Mouse (Mus musculus) hindbrain, embryonic 15.5 days (tissue): ENCODE data around the gene Dact3. TPM values are rescaled to one million over a fixed set of nuclear protein-coding genes. Genes with fewer than 3 reads are reported as not detected.

Source experiments
- ATAC-seq: fragments of 200-750 bp; cut with Nextera tagmentation; 2 replicates; pipeline ENCODE4 v1.8.0; 2017; ENCODE audit warnings: low read depth, moderate number of reproducible peaks, moderate TSS enrichment; ENCODE audit not compliant: low FRiP score
- H3K27ac ChIP-seq: fragments of 300-500 bp; sonication (generic); replicated peaks from 2 replicates; pipeline ENCODE4 v1.5.1; 2015; ENCODE audit warnings: mild to moderate bottlenecking, inconsistent platforms
- H3K27me3 ChIP-seq: fragments of 300-500 bp; sonication (generic); 2 replicates; pipeline ENCODE4 v1.6.1; 2015; ENCODE audit warnings: control low read depth, inconsistent platforms
- H3K36me3 ChIP-seq: fragments of 300-500 bp; sonication (generic); 2 replicates; pipeline ENCODE4 v1.6.1; 2015; ENCODE audit warnings: control low read depth, inconsistent platforms
- H3K4me1 ChIP-seq: fragments of 300-500 bp; sonication (generic); replicated peaks from 2 replicates; pipeline ENCODE4 v1.6.1; 2015; ENCODE audit warnings: control low read depth, inconsistent platforms
- H3K4me2 ChIP-seq: fragments of 300-500 bp; sonication (generic); 2 replicates; pipeline ENCODE4 v1.6.1; 2015; ENCODE audit warnings: moderate library complexity, mild to moderate bottlenecking, inconsistent platforms
- H3K4me3 ChIP-seq: fragments of 300-500 bp; sonication (generic); 2 replicates; pipeline ENCODE4 v1.5.1; 2015; ENCODE audit warnings: mild to moderate bottlenecking, inconsistent platforms
- H3K9ac ChIP-seq: fragments of 300-500 bp; sonication (generic); 2 replicates; pipeline ENCODE4 v1.6.1; 2015; ENCODE audit warnings: inconsistent platforms
- H3K9me3 ChIP-seq: fragments of 300-500 bp; sonication (generic); 2 replicates; pipeline ENCODE4 v1.6.1; 2016; ENCODE audit warnings: control low read depth, inconsistent platforms
- WGBS: fragments of 180-500 bp; shearing (Covaris S2); methylation state at CpG from one replicate; pipeline ENCODE4 v1.1.7; 2015; 5-methylcytosine and 5-hydroxymethylcytosine counted together
- polyA plus RNA-seq: library from polyadenylated mRNA; unstranded; fragments of >200 nt; fragmentation: Nextera tagmentation; extraction: Ambion mirVana; gene quantifications from 2 replicates; pipeline ENCODE4 v1.2.1, GENCODE M21; 2015

Dact3 gene
- polyA plus RNA-seq, 1 experiment from 2014 or later: 5.6 TPM

DNA sequence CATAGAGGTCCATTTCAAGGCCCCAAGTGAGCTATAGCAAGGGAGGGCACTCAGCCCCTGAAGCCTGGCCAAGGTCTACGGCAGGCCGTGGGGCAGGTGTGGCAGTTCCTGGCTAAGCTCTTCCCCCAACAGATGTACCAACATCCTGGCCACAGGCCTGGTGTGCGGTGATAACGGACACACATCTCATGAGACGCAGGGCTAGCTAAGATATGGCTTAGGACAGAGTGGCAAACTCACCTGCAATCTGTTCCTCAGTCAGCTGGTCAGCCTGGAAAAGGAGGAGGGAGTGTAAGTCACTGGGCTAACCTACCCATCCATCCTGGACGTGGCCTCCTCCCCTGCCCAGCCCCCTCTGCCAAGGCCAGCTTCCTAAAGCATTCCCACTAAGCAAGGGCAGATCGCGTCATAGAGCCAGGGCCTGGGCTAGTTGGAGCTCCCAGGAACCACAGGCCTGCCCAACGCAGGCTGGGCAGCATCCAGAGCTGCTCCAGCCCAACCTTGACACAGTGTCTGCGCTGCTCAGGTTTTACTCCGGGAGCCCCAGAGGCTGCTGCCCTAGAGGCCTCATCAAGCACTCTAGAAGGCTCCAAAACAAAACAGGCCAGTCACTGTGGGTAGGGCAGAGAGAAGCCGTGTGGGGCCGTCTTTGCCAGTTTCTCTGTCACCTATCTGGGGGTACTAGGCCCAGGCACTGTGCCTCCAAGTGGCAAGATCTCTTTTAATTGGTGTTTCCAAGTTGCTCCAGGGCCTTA lies 44.5 kb downstream of the Dact3 start:
- Histone ChIP-seq H3K4me2 (peak overlapping the region; percentile 89), H3K4me1 (peaks cover 58% of the 10 kb centered on the region), H3K4me3 (peak overlapping the region; percentile 88), H3K36me3 (peaks cover 43% of the 10 kb centered on the region), H3K27me3 (no peaks in the 10 kb centered on the region), H3K9ac (peak overlapping the region; percentile 37), H3K9me3 (no peaks in the 10 kb centered on the region), H3K27ac (0 out of 2 replicates have a peak overlapping the region, but pooled peaks have one; percentile 16)
- ATAC-seq: no peak
- WGBS: 76% methylated on average over 13 of the region's 13 CpGs

DNA sequence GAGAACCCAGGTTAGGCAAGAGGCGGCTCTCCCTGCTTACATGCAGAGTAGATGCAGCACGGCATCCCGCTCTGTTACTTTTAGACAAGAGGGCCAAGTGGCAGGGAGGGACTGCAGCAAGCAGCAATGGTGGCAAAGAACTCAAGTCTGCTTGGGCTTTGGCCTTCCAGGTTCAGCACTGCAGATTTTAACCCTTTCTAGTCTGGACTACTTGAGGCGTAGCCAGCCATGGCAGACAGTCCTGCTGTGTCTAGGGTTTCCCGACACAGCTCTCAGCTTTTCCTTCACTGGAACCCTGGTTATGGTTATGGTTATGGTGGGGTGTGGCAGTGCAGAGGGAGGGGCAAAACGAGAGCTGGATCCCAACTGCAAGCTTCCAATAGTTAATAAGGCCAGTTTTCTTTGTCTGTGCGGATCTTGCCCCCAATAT lies 45.0 kb downstream of the Dact3 start:
- Histone ChIP-seq H3K27ac (0 out of 2 replicates have a peak overlapping the region, but pooled peaks have one; percentile 16), H3K4me1 (peaks cover 62% of the 10 kb centered on the region), H3K4me2 (peak overlapping the region; percentile 89), H3K27me3 (no peaks in the 10 kb centered on the region), H3K9ac (peak overlapping the region; percentile 37), H3K36me3 (peaks cover 37% of the 10 kb centered on the region), H3K9me3 (no peaks in the 10 kb centered on the region), H3K4me3 (peak overlapping the region; percentile 88)
- ATAC-seq: no peak
- 75% methylated on average over 7 of the region's 7 CpGs for WGBS

DNA sequence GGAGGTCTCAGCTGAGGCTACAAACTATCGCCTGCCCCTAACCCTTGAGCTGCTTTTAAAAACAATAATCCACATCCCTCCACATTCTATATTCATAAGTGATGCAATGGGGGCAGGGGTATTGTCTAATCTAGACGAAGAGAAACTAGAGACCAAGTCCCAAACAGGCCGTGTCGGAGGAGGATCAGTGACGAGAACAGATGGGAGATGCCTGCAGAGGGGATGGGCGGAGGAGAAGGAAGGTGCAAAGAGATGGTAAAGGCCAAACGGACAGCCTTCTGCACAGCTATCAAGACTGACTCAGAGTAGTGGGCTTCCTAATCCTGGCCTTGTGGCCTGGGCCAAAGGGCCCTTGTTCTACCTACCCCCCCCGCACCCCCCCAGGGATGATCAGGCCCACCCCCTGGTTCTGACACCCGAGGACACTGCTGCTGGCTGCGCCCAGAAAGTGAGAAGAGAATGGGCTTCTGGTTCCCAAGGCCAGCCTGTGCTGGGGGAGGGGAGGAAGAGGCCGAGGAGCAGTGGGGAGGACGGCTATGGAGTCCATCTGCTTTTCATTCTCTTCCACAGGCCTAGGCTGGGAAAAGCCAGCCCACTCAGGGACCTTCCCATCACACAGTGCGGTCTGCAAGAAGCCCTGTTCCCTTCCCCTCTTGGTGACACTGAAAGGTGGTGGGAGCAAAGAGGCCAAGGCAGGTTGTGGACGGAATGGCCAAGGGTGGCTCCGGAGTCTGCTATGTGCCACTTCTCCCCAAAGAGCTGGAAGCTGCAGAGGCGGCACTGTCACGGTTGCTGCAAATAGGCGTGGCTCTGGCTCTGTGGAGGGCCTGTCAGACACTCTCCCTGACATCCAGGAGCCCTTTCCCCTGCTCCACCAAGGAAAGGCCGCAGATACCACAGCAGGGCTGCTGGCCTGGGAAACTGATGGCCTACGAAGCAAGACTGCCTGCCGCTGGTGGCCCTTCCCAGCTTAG lies 46.0 kb downstream of the Dact3 start:
- Histone ChIP-seq H3K9me3 (no peaks in the 10 kb centered on the region), H3K4me1 (peaks cover 62% of the 10 kb centered on the region), H3K27ac (peak overlapping the region; percentile 96), H3K36me3 (peaks cover 29% of the 10 kb centered on the region), H3K9ac (peak overlapping the region; percentile 95), H3K4me2 (peak overlapping the region; percentile 89), H3K4me3 (peak overlapping the region; percentile 88), H3K27me3 (no peaks in the 10 kb centered on the region)
- ATAC-seq: no peak
- WGBS: 33% methylated on average over 21 of the region's 21 CpGs

DNA sequence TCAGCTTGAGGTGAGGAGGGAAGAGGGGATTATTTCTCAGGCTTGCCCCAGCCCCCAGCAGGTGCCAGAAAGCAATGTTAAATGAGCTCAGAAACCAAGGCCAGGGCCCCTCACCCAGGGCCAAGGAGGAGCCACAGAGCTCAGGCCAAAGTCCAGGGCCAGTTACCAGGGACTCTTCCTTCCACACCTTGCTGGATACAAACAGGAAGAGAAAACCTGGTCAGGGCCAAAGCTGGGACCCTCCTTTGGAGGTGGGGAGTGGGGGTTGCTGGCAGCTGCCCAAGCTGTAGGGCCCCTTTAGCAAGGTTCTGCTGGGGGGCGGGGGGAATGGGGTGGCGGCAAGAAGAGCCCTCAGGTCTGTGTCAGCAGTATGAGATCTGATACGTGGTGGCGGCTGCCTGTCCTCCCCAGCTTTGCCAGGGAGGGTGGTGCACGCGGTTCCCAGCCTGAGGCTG lies 46.8 kb downstream of the Dact3 start:
- Histone ChIP-seq H3K27ac (peak overlapping the region; percentile 96), H3K4me2 (peak overlapping the region; percentile 89), H3K36me3 (peaks cover 21% of the 10 kb centered on the region), H3K9me3 (no peaks in the 10 kb centered on the region), H3K9ac (peak overlapping the region; percentile 95), H3K4me1 (peaks cover 62% of the 10 kb centered on the region), H3K27me3 (no peaks in the 10 kb centered on the region), H3K4me3 (peak overlapping the region; percentile 88)
- WGBS: 33% methylated on average over 6 of the region's 6 CpGs
- ATAC-seq: no peak

DNA sequence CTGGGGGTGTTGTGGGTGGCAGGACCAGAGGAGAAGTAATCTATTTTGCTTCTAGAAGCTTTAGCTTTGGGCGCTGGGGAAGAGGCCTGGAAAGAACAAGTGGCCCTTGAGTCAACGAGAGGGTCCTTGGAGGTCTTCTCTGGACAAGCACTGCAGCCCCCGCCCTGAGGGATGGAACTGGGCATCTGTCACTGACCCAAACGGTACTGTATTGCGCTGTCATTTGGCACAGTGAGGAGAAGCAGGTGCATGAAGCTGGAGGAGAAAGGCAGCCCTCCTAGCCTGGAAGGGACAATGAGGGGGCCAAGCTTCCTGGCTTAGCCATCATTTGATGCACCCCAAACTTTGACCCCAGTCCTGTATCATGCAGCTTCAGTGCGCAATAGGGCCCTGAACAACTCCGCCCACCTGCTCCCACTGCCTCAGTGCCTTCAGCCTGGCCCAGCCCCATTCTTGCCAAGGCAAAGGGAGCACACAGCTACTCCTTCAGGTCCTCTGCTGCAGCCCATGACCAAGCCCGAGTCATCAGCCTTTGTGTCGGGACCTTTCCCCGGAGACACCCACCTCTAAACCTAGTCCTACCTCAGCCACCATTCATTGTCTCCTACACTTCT lies 47.4 kb downstream of the Dact3 start:
- no peaks in the 10 kb centered on the region for H3K27me3 ChIP-seq
- H3K27ac ChIP-seq: peak overlapping the region; percentile 96
- H3K4me1 ChIP-seq: peaks cover 57% of the 10 kb centered on the region
- peak overlapping the region; percentile 95 for H3K9ac ChIP-seq
- ATAC-seq: no peak
- H3K4me3 ChIP-seq: peak overlapping the region; percentile 88
- WGBS: 31% methylated on average over 10 of the region's 10 CpGs
- H3K9me3 ChIP-seq: no peaks in the 10 kb centered on the region
- H3K36me3 ChIP-seq: peaks cover 15% of the 10 kb centered on the region
- peak overlapping the region; percentile 89 for H3K4me2 ChIP-seq

DNA sequence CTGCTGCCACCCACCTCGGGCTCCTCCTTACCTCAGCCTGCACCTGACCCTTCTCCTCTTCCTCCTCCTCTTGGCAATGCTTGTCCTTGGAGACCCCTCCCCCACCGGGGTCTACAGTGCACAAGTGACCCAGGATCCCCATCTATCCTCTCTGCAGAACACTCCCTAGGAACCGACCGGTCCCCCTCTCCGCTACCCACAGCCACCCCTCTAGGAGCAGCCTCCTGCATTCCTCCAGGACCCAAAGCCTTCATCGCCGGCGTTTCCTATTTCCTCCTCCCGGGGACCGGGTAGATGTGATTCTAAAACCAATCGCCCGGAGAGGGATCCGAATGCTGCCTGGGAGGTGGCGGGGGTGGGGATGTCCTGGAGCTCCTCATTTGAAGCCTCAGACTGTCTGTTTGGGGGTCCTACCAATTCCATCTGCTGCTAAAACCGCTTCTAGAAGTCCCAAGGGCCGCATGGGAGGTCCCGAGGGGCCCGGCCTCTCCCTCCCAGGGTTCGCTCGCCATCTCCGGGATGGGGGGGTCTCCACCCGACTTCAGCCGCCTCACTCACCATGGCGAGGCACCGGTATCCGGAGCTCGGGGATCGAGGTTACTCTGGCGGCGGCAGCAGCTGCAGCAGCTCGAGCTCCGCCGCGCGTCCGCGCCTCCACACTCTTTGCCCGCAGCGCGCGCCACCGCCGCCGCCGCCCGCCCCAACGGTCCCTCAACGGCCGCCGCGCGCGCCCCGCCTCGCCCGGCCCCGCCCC lies 48.3 kb downstream of the Dact3 start:
- Histone ChIP-seq H3K4me1 (peaks cover 47% of the 10 kb centered on the region), H3K9ac (peak overlapping the region; percentile 95), H3K27ac (peak overlapping the region; percentile 96), H3K27me3 (no peaks in the 10 kb centered on the region), H3K36me3 (peaks cover 6% of the 10 kb centered on the region; the same call in 1 of the 2 replicates), H3K9me3 (no peaks in the 10 kb centered on the region), H3K4me2 (peak overlapping the region; percentile 89), H3K4me3 (peak overlapping the region; percentile 88)
- under 1% methylated on average over 34 of the region's 57 CpGs for WGBS
- peak; percentile 4; the same call in 1 of the 2 replicates for ATAC-seq

DNA sequence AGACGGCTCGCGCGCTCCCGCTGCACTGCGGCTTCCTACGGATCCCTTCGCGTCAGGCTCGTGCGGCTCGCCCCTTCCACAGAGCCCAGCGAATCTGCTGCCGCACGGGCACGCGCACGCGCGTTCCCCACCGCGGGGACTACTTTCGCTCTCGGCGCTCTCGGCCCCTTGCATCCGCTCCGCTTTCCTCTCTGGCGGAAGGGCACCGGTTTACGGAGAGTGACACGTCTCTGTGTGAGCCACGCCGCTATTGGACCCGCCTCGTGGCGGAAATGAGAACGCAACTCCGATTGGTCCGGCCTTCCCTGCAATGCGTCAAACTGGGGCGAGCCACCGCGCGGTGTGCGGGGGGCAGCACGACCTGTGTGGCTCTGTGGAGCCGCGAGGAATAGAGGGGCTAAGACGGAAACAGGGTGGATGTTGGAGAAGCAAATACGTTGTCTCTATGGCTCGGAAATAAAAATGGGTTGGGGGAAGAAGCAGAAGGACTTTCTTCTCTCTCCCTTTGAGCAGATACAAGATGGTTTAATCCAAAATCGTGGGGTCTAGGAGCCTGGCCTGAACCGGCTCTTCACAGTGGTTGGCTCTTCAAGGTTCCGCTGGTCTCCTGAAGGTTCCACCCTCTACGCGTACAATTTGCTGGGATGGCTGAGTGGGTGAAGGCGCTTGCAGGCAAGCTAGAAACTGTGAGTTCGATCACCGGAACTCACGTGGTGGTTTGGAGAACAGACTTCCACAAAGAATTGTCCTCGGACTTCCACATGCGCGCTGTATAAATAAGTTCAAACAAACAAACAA lies 49.1 kb downstream of the Dact3 start, which contains the start of gene Calm3:
TSS of gene Calm3 (minus strand) at position 78 of the 798 bp plus-strand sequence.
- Histone ChIP-seq H3K4me1 (peaks cover 40% of the 10 kb centered on the region), H3K36me3 (no peaks in the 10 kb centered on the region), H3K9ac (peak within 1 kb of the TSS; percentile 95), H3K4me3 (peak within 1 kb of the TSS; percentile 88), H3K4me2 (peak within 1 kb of the TSS; percentile 89), H3K27me3 (no peaks in the 10 kb centered on the region), H3K9me3 (no peaks in the 10 kb centered on the region), H3K27ac (peak within 1 kb of the TSS; percentile 96)
- peak; percentile 94 for ATAC-seq
- WGBS: 2% methylated on average over 59 of the region's 64 CpGs

DNA sequence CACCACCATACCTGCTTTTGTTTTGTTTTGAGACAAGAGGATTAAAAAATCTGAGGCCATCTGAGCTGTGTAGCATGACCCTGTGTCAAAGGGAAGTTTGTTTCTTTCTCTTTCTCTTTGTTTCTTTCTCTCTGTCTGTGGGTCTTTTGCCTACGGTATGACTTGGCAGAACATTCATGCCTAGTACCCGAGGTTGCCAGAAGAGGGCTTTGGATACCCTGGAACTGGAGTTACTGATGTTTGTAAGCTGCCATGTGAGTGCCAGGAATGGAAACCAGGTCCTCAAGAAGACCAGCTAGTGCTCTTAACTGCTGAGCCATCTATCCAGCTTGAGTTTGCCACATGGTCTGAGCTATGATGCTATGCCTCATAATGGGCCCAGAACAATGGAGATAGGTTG lies 53.2 kb downstream of the Dact3 start:
- WGBS: 60% methylated on average over 2 of the region's 2 CpGs
- no peak for ATAC-seq
- H3K36me3 ChIP-seq: no peaks in the 10 kb centered on the region
- H3K9me3 ChIP-seq: no peaks in the 10 kb centered on the region
- H3K27ac ChIP-seq: no peak overlapping the region
- H3K9ac ChIP-seq: no peak overlapping the region
- H3K4me3 ChIP-seq: no peak overlapping the region
- H3K4me2 ChIP-seq: no peak overlapping the region
- no peaks in the 10 kb centered on the region for H3K27me3 ChIP-seq
- H3K4me1 ChIP-seq: peaks cover 26% of the 10 kb centered on the region

DNA sequence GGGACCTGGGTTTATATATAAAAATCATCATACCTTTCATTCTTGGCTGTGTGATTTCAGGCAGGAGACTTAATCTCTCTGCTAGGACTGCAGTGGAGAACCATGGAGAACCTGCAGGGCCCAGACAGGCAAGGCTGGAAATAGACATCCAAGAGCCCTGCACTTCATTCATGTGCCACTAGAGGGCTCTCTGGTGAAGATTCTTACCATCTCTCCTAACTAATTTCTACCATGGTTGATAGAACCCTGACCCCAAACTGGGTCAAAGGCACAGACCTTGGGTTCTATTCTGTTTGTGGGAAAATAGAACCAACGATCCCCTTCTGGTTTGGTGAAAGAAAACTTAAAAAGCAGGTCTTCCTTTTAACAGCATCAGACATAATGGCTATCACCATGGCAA lies 55.7 kb downstream of the Dact3 start:
- Histone ChIP-seq H3K4me1 (peaks cover 30% of the 10 kb centered on the region), H3K4me3 (no peak overlapping the region), H3K36me3 (no peaks in the 10 kb centered on the region), H3K9ac (no peak overlapping the region), H3K27me3 (no peaks in the 10 kb centered on the region), H3K9me3 (no peaks in the 10 kb centered on the region), H3K27ac (peak overlapping the region; percentile 57; the same call in 1 of the 2 replicates), H3K4me2 (no peak overlapping the region)
- ATAC-seq: no peak
- 3% methylated on average over 1 of the region's 1 CpGs for WGBS

DNA sequence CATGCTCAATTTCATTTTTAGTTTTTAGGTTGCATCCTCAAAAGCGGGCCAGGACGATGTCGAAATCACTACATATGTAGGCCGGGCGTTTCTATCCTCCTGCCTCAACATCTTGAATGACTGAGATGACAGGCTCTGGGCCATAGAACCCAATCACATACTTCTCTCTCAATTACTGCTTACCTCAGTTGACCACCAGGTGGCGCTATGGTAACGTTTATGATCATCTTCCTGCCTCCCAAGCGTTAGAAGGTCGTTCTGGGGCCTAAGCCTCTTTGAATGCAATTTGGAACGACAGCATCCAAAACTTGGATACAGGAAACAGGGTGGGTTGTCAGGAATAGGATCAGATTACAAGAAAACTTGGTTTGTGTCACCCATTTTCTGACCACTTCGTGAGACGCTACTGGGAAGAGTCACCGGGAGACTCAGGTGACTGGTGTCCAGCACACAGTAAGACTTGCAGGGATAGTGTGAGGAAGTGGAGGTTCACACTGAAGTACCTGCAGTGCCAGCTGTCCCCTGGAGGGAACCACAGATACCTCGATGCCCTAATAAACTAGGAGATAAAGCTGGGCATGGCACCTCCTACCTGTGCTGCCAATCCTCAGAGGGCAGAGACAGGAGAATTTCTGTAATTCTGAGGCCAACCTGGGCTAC lies 57.0 kb downstream of the Dact3 start:
- no peaks in the 10 kb centered on the region for H3K27me3 ChIP-seq
- WGBS: 17% methylated on average over 14 of the region's 14 CpGs
- ATAC-seq: peak; percentile 71
- H3K9ac ChIP-seq: no peak overlapping the region
- peaks cover 30% of the 10 kb centered on the region for H3K4me1 ChIP-seq
- H3K4me2 ChIP-seq: no peak overlapping the region
- H3K36me3 ChIP-seq: no peaks in the 10 kb centered on the region
- H3K27ac ChIP-seq: peak overlapping the region; percentile 76
- H3K4me3 ChIP-seq: no peak overlapping the region
- no peaks in the 10 kb centered on the region for H3K9me3 ChIP-seq
